8 mouse cellular contexts compared by ENCODE assay signal in the genomic region with DNA sequence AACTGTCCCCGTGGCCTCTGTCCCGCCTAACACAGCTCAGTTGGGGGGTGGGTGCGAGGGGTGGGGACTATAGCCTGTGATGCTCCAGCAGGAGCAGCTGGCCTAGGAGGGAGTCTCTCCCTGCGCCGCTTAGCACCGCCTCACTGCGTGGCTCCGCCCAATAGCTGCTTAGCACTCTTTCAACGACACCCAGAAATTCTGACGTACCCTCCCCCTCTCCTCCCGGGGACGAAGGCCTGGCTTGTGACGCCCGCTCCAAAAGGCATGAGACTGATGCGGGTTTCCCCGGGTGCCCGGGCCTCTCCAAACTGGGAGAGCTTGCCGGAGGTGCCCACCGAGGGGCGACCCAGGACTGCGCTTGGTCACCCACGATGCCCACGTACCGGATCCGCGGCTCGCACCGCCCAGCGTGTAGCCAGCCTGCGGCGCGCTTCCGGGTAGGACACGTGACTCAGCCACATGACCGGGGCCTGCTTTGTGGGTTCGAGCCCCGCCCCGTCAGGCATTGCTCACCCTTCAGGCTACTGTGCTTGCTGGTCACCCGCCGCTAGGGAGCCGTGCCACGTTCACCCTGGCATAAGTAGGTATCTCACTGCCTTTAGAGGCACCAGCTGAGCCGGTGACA. TPM values are rescaled to one million over a fixed set of nuclear protein-coding genes. Genes with fewer than 3 reads are reported as not detected.
DNase-seq lines count a peak whose midpoint lies in the region; ATAC-seq and TF ChIP-seq lines count a peak whose summit lies in the region.

A gene (minus strand): TSS at position 448 of the 625 bp plus-strand sequence.

- TF ChIP-seq CTCF in MEL (IDR thresholded peaks at IDR 0.05 in 2 of 3, conservative IDR thresholded peaks at IDR 0.05 in 1 of 3; ENCODE audit: control insufficient read depth in 1 of 3, insufficient read depth in 1 of 3, low read depth in 2 of 3, low read length in 3 of 3, poor library complexity in 1 of 3, severe bottlenecking in 1 of 3) = peak; percentile 38 to 54 (median 53); a peak in 4 of 6 replicates
- TF ChIP-seq CTCF in cerebellum, adult 2 months (IDR thresholded peaks at IDR 0.05; ENCODE audit: borderline replicate concordance, insufficient read depth, low read depth, low read length) = no peak

- peak within 1 kb of the TSS; percentile 87 for H3K4me2 ChIP-seq in lung, embryonic 16.5 days (ENCODE audit: low read depth, low read length)

- peak within 1 kb of the TSS; percentile 82 for H3K27ac ChIP-seq in MEL (ENCODE audit: control insufficient read depth, low read depth, low read length)
- peak within 1 kb of the TSS; percentile 18; the same call in 1 of the 2 replicates for H3K27ac ChIP-seq in cerebellum, adult 2 months (ENCODE audit: insufficient read depth, low read length)
- H3K27ac ChIP-seq in lung, embryonic 16.5 days (ENCODE audit: low read length) = peak within 1 kb of the TSS; percentile 88

- no peaks in the 10 kb centered on the region for H3K9me3 ChIP-seq in MEL (replicated peaks; ENCODE audit: insufficient read depth, low read length)
- H3K9me3 ChIP-seq in lung, embryonic 16.5 days (ENCODE audit: control insufficient read depth, low read length) = no peaks in the 10 kb centered on the region

- 1% methylated on average over 43 of the region's 43 CpGs for WGBS in cerebellum, adult 2 months
- WGBS in lung, embryonic 16.5 days = under 1% methylated on average over 43 of the region's 43 CpGs

- peak in 1 of 2 experiments; percentile 90; a peak in 3 of 4 replicates for TF ChIP-seq POLR2A in MEL (IDR thresholded peaks at IDR 0.05; ENCODE audit: control insufficient read depth in 1 of 2, insufficient read depth in 1 of 2, low read depth in 1 of 2, low read length in 2 of 2, poor library complexity in 1 of 2)
- TF ChIP-seq POLR2A in cerebellum, adult 2 months (IDR thresholded peaks at IDR 0.05; ENCODE audit: borderline replicate concordance, insufficient read depth, low read length) = peak; percentile 25; the same call in 1 of the 2 replicates

- H3K36me3 ChIP-seq in MEL (ENCODE audit: control insufficient read depth in 1 of 2, insufficient read depth in 2 of 2, low read length in 2 of 2) = peaks cover 0 to 5% of the 10 kb centered on the region in 2 experiments; a peak in 2 of 4 replicates
- 0 out of 2 replicates have a peak, but pooled peaks cover 3% of the 10 kb centered on the region for H3K36me3 ChIP-seq in lung, embryonic 16.5 days (ENCODE audit: control insufficient read depth, insufficient read depth, low read length)

- DNase-seq in MEL (ENCODE audit: low read depth, low spot score) = peak; percentile 98
- DNase-seq in cerebellum, adult 2 months = peak; percentile 87 to 88
- DNase-seq in forelimb bud, embryonic 11.5 days (ENCODE audit: low read depth, low spot score) = peak; percentile 91
- DNase-seq in layer of hippocampus, adult 9-10 months (ENCODE audit: low spot score) = peak; percentile 90
- DNase-seq in ovary, postnatal 10 days (ENCODE audit: low spot score) = peak; percentile 74
- peak; percentile 82 to 88 for DNase-seq in thymus, postnatal 10 days (ENCODE audit: low spot score in 2 of 2)

- peaks cover 0 to 7% of the 10 kb centered on the region in 2 experiments; a peak in 2 of 4 replicates for H3K4me1 ChIP-seq in MEL (ENCODE audit: control insufficient read depth in 1 of 2, insufficient read depth in 2 of 2, low read length in 2 of 2)
- no peaks in the 10 kb centered on the region; the same call in 1 of the 2 replicates for H3K4me1 ChIP-seq in cerebellum, adult 2 months (ENCODE audit: control insufficient read depth, insufficient read depth, low read length)
- peaks cover 7% of the 10 kb centered on the region for H3K4me1 ChIP-seq in lung, embryonic 16.5 days (replicated peaks; ENCODE audit: control insufficient read depth, insufficient read depth, low read length)

- H3K9ac ChIP-seq in MEL (ENCODE audit: control insufficient read depth, low read depth, low read length, poor library complexity, severe bottlenecking) = peak within 1 kb of the TSS; percentile 91
- peak within 1 kb of the TSS; percentile 79 for H3K9ac ChIP-seq in lung, embryonic 16.5 days (ENCODE audit: low read length)

- H3K4me3 ChIP-seq in MEL (ENCODE audit: control insufficient read depth in 1 of 2, insufficient read depth in 1 of 2, low read depth in 2 of 2, low read length in 2 of 2) = peak within 1 kb of the TSS; percentile 72 to 81
- peak within 1 kb of the TSS; percentile 69 for H3K4me3 ChIP-seq in cerebellum, adult 2 months (replicated peaks; ENCODE audit: insufficient read depth, low read depth, low read length)
- peak within 1 kb of the TSS; percentile 76 for H3K4me3 ChIP-seq in lung, embryonic 16.5 days (ENCODE audit: low read length)

- no peaks in the 10 kb centered on the region for H3K27me3 ChIP-seq in MEL (ENCODE audit: control insufficient read depth in 1 of 2, insufficient read depth in 2 of 2, low read length in 2 of 2)
- H3K27me3 ChIP-seq in cerebellum, adult 2 months (ENCODE audit: control insufficient read depth, insufficient read depth, low read length) = no peaks in the 10 kb centered on the region
- no peaks in the 10 kb centered on the region for H3K27me3 ChIP-seq in lung, embryonic 16.5 days (ENCODE audit: control insufficient read depth, insufficient read depth, low read depth, low read length)

- no peak for TF ChIP-seq RAD21 in MEL (IDR thresholded peaks at IDR 0.05; ENCODE audit: low read depth, low read length)

- H3K79me2 ChIP-seq in MEL (ENCODE audit: control insufficient read depth, insufficient read depth, low read length, poor library complexity) = peaks cover 2% of the 10 kb centered on the region; the same call in 1 of the 2 replicates

- TF ChIP-seq EP300 in MEL (IDR thresholded peaks at IDR 0.05; ENCODE audit: low read depth in 1 of 2, low read length in 2 of 2) = no peak; a peak in 1 of 4 replicates

- peak; percentile 94 for ATAC-seq in hematopoietic stem cell, adult 5-6 weeks (replicated peaks in 1 of 2; ENCODE audit: insufficient read depth in 1 of 2, low FRiP score in 2 of 2, low TSS enrichment in 1 of 2, low read depth in 1 of 2, poor library complexity in 2 of 2, severe bottlenecking in 2 of 2)
- peak; percentile 98 for ATAC-seq in lung, embryonic 16.5 days (ENCODE audit: low read depth)

TF ChIP-seq in MEL, 35 proteins besides CTCF, POLR2A, EP300 and RAD21 (continues in another document):
- TF ChIP-seq MAX (IDR thresholded peaks at IDR 0.05; ENCODE audit: low read length) = peak; percentile 95
- no peak for TF ChIP-seq ZC3H11A (IDR thresholded peaks at IDR 0.05; ENCODE audit: low read depth, low read length)
- no peak for TF ChIP-seq KAT2A (conservative IDR thresholded peaks at IDR 0.05; ENCODE audit: low read depth, low read length)
- TF ChIP-seq CHD1 (IDR thresholded peaks at IDR 0.05; ENCODE audit: low read depth, low read length) = no peak
- TF ChIP-seq MYC (IDR thresholded peaks at IDR 0.05; ENCODE audit: low read depth, low read length) = no peak
- TF ChIP-seq BHLHE40 (IDR thresholded peaks at IDR 0.05; ENCODE audit: borderline replicate concordance, low read depth, low read length) = peak; percentile 74
- no peak for TF ChIP-seq GATA1 (IDR thresholded peaks at IDR 0.05; ENCODE audit: low read depth, low read length)
- TF ChIP-seq JUND (IDR thresholded peaks at IDR 0.05; ENCODE audit: low read depth, low read length) = no peak
- TF ChIP-seq GABPA (IDR thresholded peaks at IDR 0.05; ENCODE audit: low read depth, low read length) = no peak
- no peak for TF ChIP-seq CHD2 (IDR thresholded peaks at IDR 0.05; ENCODE audit: low read length)
- TF ChIP-seq MAFK (IDR thresholded peaks at IDR 0.05; ENCODE audit: borderline replicate concordance, low read depth, low read length) = no peak
- TF ChIP-seq USF2 (IDR thresholded peaks at IDR 0.05; ENCODE audit: borderline replicate concordance in 1 of 2, insufficient read depth in 1 of 2, low read depth in 1 of 2, low read length in 2 of 2) = peak; percentile 97 to 98
- TF ChIP-seq TCF12 (IDR thresholded peaks at IDR 0.05; ENCODE audit: low read depth, low read length) = peak; percentile 53; the same call in 1 of the 2 replicates
- no peak for TF ChIP-seq UBTF (IDR thresholded peaks at IDR 0.05; ENCODE audit: borderline replicate concordance, insufficient read depth, low read depth, low read length)
- TF ChIP-seq TBP (IDR thresholded peaks at IDR 0.05; ENCODE audit: low read depth, low read length) = no peak
- TF ChIP-seq MEF2A (IDR thresholded peaks at IDR 0.05; ENCODE audit: extremely low read depth, insufficient replicate concordance, low read depth, low read length, poor library complexity, severe bottlenecking) = no peak
- peak; percentile 96 for TF ChIP-seq USF1 (IDR thresholded peaks at IDR 0.05; ENCODE audit: low read depth, low read length)
- no peak for TF ChIP-seq RCOR1 (IDR thresholded peaks at IDR 0.05; ENCODE audit: low read depth, low read length)
- no peak for TF ChIP-seq ZMIZ1 (IDR thresholded peaks at IDR 0.05; ENCODE audit: low read depth, low read length)
- no peak for TF ChIP-seq MYB (IDR thresholded peaks at IDR 0.05; ENCODE audit: low read depth, low read length)
- TF ChIP-seq HCFC1 (IDR thresholded peaks at IDR 0.05; ENCODE audit: low read depth, low read length) = peak; percentile 83
- no peak; the same call in 1 of the 2 replicates for TF ChIP-seq E2F4 (IDR thresholded peaks at IDR 0.05; ENCODE audit: borderline replicate concordance, low read depth, low read length)
- TF ChIP-seq POLR2AphosphoS2 (IDR thresholded peaks at IDR 0.05; ENCODE audit: low read length) = peak; percentile 69; the same call in 1 of the 2 replicates
- TF ChIP-seq SIN3A (IDR thresholded peaks at IDR 0.05; ENCODE audit: low read length) = peak; percentile 90
- TF ChIP-seq MXI1 (IDR thresholded peaks at IDR 0.05; ENCODE audit: low read depth, low read length) = peak; percentile 75
- no peak for TF ChIP-seq ZNF384 (IDR thresholded peaks at IDR 0.05; ENCODE audit: low read depth, low read length)
- no peak for TF ChIP-seq ZKSCAN1 (IDR thresholded peaks at IDR 0.05; ENCODE audit: low read depth, low read length)
- TF ChIP-seq POLR2AphosphoS5 (IDR thresholded peaks at IDR 0.05; ENCODE audit: borderline replicate concordance, low read depth, low read length) = no peak
- peak; percentile 99 for TF ChIP-seq ELF1 (IDR thresholded peaks at IDR 0.05; ENCODE audit: low read depth, low read length)
- peak; percentile 55 for TF ChIP-seq ETS1 (IDR thresholded peaks at IDR 0.05; ENCODE audit: low read depth, low read length)
- no peak for TF ChIP-seq TAL1 (IDR thresholded peaks at IDR 0.05; ENCODE audit: low read length)

RNA-seq across cellular contexts. Expression of the gene that starts here (rescaled TPM):
- total RNA-seq in MEL (2012; rRNA removed) = 20.0 and 22.6 TPM in 2 replicates
- polyA plus RNA-seq in MEL (2012; ENCODE audit: insufficient read depth in 1 of 2, insufficient read length in 2 of 2, low read depth in 1 of 2, low replicate concordance in 2 of 2, missing spikeins in 1 of 2) = 10 to 100 TPM in 1 of 2 experiments, not detected in 1; 43.3 TPM
- 13.8 and 15.9 TPM in 2 replicates for polyA plus RNA-seq in cerebellum, adult 2 months (2012; rRNA removed)
- 32.6 and 37.1 TPM in 2 replicates for total RNA-seq in hematopoietic stem cell, adult 5-6 weeks (2017)
- polyA plus RNA-seq in lung, embryonic 16.5 days (2015; fragmentation: Nextera tagmentation; extraction: Ambion mirVana) = 16.8 and 17.1 TPM in 2 replicates

Comparison
In these comparisons a context has a peak if more than half of its experiments do, and no peak if none do; other contexts are left out.
1. Peak in every context shown above with its lines: DNase-seq, ATAC-seq, H3K4me3 ChIP-seq and H3K27ac ChIP-seq.
2. H3K27ac ChIP-seq: peak in every context shown above with its lines; median percentile 88 in lung, embryonic 16.5 days; 82 in MEL; 18 in cerebellum, adult 2 months.